Mouse (Mus musculus) lung, embryonic 15.5 days (tissue): Measurements from ENCODE around the gene Fgfr4. TPM values are rescaled to one million over a fixed set of nuclear protein-coding genes. Genes with fewer than 3 reads are reported as not detected.
"Not testable (repeated sequence)": the region's sequence is repeated elsewhere in the genome, so short reads cannot be mapped to it uniquely, and the experiment has no call there.

ENCODE experiments used
- ATAC-seq: fragments of 200-750 bp; cut with Nextera tagmentation; 2 replicates; pipeline ENCODE4 v1.8.0; 2017; ENCODE audit warnings: moderate number of reproducible peaks, borderline replicate concordance; ENCODE audit not compliant: low FRiP score, low TSS enrichment; ENCODE audit errors: extremely low read depth
- H3K27ac ChIP-seq: fragments of 300-500 bp; sonication (generic); 2 replicates; pipeline ENCODE4 v1.5.1; 2015; ENCODE audit warnings: moderate library complexity, mild to moderate bottlenecking, inconsistent platforms
- H3K27me3 ChIP-seq: fragments of 300-500 bp; sonication (generic); 2 replicates; pipeline ENCODE4 v1.6.1; 2015; ENCODE audit warnings: inconsistent platforms
- H3K36me3 ChIP-seq: fragments of 300-500 bp; sonication (generic); 2 replicates; pipeline ENCODE4 v1.6.1; 2015; ENCODE audit warnings: inconsistent platforms
- H3K4me1 ChIP-seq: fragments of 300-500 bp; sonication (generic); 2 replicates; pipeline ENCODE4 v1.6.1; 2015; ENCODE audit warnings: inconsistent platforms
- H3K4me2 ChIP-seq: fragments of 300-500 bp; sonication (generic); 2 replicates; pipeline ENCODE4 v1.6.1; 2015; ENCODE audit warnings: inconsistent platforms, mild to moderate bottlenecking, moderate library complexity
- H3K4me3 ChIP-seq: fragments of 300-500 bp; sonication (generic); 2 replicates; pipeline ENCODE4 v1.5.1; 2015; ENCODE audit warnings: mild to moderate bottlenecking, inconsistent platforms
- H3K9ac ChIP-seq: fragments of 300-500 bp; sonication (generic); 2 replicates; pipeline ENCODE4 v1.6.1; 2015; ENCODE audit warnings: inconsistent platforms
- H3K9me3 ChIP-seq: fragments of 300-500 bp; sonication (generic); 2 replicates; pipeline ENCODE4 v1.6.1; 2016; ENCODE audit warnings: inconsistent platforms
- WGBS: fragments of 180-500 bp; shearing (Covaris S2); methylation state at CpG from one replicate; pipeline ENCODE4 v1.1.7; 2015; 5-methylcytosine and 5-hydroxymethylcytosine counted together
- polyA plus RNA-seq: library from polyadenylated mRNA; unstranded; fragments of >200 nt; fragmentation: Nextera tagmentation; extraction: Ambion mirVana; gene quantifications from 2 replicates; pipeline ENCODE4 v1.2.1, GENCODE M21; 2015

Gene Fgfr4
- polyA plus RNA-seq, 1 experiment from 2014 or later = 19.9 TPM

DNA sequence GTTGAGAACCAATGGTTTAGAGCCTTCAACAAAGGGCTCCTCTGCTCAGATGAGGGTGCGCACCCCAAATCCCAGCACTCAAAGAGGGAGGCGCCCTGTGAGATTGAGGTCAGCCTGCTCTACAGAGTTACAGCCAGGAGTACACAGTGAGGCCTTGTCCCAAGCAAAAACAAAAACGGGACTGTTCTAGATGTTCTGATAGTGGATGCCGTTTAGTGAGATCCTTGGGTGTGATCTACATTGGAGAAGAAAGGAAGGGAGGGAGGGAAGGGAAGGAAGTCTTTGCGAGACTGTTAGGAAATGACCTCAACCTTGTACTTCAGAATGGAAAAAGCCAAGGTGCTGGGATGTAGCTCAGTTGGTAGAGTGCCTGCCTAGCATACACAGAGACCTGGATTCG, 23.8 kb downstream of the Fgfr4 start:
- no peaks in the 10 kb centered on the region for H3K9me3 ChIP-seq
- no peak for ATAC-seq
- peaks cover 16% of the 10 kb centered on the region for H3K4me1 ChIP-seq
- no peak overlapping the region for H3K4me2 ChIP-seq
- H3K27me3 ChIP-seq = no peaks in the 10 kb centered on the region
- H3K36me3 ChIP-seq = no peaks in the 10 kb centered on the region
- WGBS = 70% methylated on average over 6 of the region's 6 CpGs
- no peak overlapping the region for H3K27ac ChIP-seq
- no peak overlapping the region for H3K4me3 ChIP-seq
- H3K9ac ChIP-seq = no peak overlapping the region

DNA sequence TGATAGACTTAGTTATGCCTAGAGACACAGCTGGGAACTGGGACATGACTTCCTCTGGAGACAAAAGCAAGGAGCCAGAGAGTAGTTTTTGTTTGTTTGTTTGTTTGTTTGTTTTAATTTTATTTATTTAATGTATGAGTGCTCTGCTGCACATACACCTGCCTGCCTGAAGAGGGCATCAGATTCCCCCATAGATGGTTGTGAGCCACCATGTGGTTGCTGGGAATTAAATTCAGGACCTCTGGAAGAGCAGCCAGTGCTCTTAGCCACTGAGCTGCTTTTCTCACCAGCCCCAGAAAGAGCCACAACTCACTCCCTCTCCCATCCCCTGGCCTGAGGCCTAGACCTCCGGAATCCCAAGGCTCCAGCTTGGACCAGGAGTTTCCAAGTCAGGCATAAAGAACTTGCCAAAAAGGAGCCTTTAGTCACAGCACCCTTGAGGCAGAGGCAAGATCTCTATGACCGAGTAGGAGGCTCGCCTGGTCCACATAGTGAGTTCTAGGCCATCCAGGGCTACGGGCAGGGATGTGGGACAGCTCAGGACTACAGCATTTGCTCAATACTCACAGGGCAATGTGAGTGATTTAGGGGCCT, 25.6 kb downstream of the Fgfr4 start:
- Histone ChIP-seq H3K36me3 (no peaks in the 10 kb centered on the region), H3K4me2 (no peak overlapping the region), H3K27me3 (no peaks in the 10 kb centered on the region), H3K4me1 (peaks cover 6% of the 10 kb centered on the region), H3K27ac (0 out of 2 replicates have a peak overlapping the region, but pooled peaks have one; percentile 6), H3K9ac (no peak overlapping the region), H3K4me3 (no peak overlapping the region), H3K9me3 (no peaks in the 10 kb centered on the region)
- ATAC-seq = no peak
- 62% methylated on average over 4 of the region's 4 CpGs for WGBS

GRCm38 (mm10) chr13:55178556-55178955, 26.1 kb downstream of the Fgfr4 start:
- Histone ChIP-seq H3K36me3 (no peaks in the 10 kb centered on the region), H3K4me1 (peaks cover 6% of the 10 kb centered on the region), H3K9ac (no peak overlapping the region), H3K4me3 (no peak overlapping the region), H3K27me3 (no peaks in the 10 kb centered on the region), H3K4me2 (no peak overlapping the region), H3K27ac (no peak overlapping the region), H3K9me3 (no peaks in the 10 kb centered on the region)
- ATAC-seq = no peak
- WGBS = 28% methylated on average over 2 of the region's 2 CpGs

- Histone ChIP-seq H3K36me3 (no peaks in the 10 kb centered on the region), H3K4me3 (no peak overlapping the region), H3K4me1 (peaks cover 6% of the 10 kb centered on the region), H3K9me3 (no peaks in the 10 kb centered on the region), H3K4me2 (no peak overlapping the region), H3K27me3 (no peaks in the 10 kb centered on the region), H3K27ac (no peak overlapping the region), H3K9ac (no peak overlapping the region)
- no peak for ATAC-seq
- WGBS = 86% methylated on average over 3 of the region's 3 CpGs
These were observed 27.2 kb downstream of the Fgfr4 start for GRCm38 (mm10) chr13:55179591-55179990.

DNA sequence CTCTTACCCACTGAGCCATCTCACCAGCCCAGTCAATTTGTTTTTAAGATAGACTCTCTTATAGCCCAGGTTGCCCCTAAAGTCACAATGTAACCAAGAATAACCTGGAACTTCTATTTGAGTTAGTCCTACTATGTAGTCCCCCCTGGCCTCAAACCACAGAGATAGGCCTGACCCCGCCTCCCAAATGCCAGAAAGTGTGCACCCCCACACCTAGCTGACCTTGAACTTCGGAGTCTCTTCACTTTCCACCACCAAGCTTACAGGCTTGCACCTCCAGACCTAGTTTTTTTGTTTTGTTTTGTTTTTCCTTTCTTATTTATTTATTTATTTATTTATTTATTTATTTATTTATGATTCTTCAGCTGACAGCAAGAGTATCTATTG, 29.3 kb downstream of the Fgfr4 start:
- Histone ChIP-seq H3K4me3 (peak overlapping the region; percentile 42), H3K9ac (peak overlapping the region; percentile 53; the same call in 1 of the 2 replicates), H3K27ac (no peak overlapping the region), H3K4me2 (peak overlapping the region; percentile 69), H3K36me3 (no peaks in the 10 kb centered on the region), H3K27me3 (no peaks in the 10 kb centered on the region), H3K9me3 (no peaks in the 10 kb centered on the region), H3K4me1 (peaks cover 6% of the 10 kb centered on the region)
- 68% methylated on average over 2 of the region's 2 CpGs for WGBS
- no peak for ATAC-seq

GRCm38 (mm10) chr13:55182173-55182894, 29.9 kb downstream of the Fgfr4 start:
- Histone ChIP-seq H3K9me3 (no peaks in the 10 kb centered on the region), H3K36me3 (no peaks in the 10 kb centered on the region), H3K27me3 (no peaks in the 10 kb centered on the region), H3K27ac (peak overlapping the region; percentile 92), H3K4me2 (peak overlapping the region; percentile 69), H3K9ac (peak overlapping the region; percentile 53), H3K4me3 (peak overlapping the region; percentile 42), H3K4me1 (peaks cover 6% of the 10 kb centered on the region)
- peak; percentile 90 for ATAC-seq
- WGBS = 3% methylated on average over 23 of the region's 23 CpGs

DNA sequence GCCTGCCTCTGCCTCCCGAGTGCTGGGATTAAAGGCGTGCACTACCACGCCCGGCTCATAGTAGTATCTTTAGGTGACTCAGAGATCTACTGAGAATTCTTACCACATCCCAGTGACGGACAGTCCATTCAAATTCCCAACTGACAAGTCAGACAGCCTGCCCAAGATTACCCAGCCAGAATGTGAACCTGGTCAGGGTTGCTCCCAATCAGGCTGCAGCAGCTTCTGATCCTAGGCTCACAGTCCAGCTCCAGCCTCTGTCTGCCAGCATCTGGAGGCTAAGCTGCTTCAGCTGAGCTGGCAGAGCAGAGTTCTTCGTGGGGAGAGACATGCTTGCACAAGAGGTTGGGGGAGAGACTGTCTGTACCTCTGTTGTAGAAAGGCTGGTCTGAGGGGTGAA, 30.9 kb downstream of the Fgfr4 start:
- Histone ChIP-seq H3K27me3 (no peaks in the 10 kb centered on the region), H3K9me3 (no peaks in the 10 kb centered on the region), H3K4me3 (no peak overlapping the region), H3K4me1 (peaks cover 6% of the 10 kb centered on the region), H3K27ac (0 out of 2 replicates have a peak overlapping the region, but pooled peaks have one; percentile 20), H3K4me2 (no peak overlapping the region), H3K36me3 (no peaks in the 10 kb centered on the region), H3K9ac (no peak overlapping the region)
- WGBS = 79% methylated on average over 6 of the region's 6 CpGs
- no peak for ATAC-seq

DNA sequence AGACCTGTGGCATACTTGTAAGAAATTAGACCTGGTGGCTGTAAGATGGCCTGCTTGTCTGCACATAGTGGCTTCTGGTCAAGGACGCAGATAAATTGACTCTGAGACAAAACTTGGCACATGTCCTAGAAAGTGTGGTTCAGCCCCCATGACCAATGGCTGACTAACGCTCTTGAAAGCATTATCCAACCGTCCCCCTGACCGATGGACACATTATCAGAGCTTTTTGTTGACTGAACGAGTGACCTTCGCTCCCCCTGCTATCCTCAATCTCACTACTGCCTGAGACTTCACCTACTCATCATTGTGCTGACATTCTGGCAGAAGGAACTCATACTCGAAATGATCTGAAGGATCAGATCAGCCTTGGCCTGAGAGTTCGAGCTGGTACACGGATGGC, 34.6 kb downstream of the Fgfr4 start:
- not testable (repeated sequence) for H3K27me3 ChIP-seq, H3K4me3 ChIP-seq, H3K27ac ChIP-seq, H3K4me2 ChIP-seq, H3K9ac ChIP-seq, ATAC-seq, H3K9me3 ChIP-seq, H3K36me3 ChIP-seq
- 22% methylated on average over 5 of the region's 9 CpGs for WGBS
- H3K4me1 ChIP-seq = peaks cover 21% of the 10 kb centered on the region

- ATAC-seq = peak; percentile 1; the same call in 1 of the 2 replicates
- Histone ChIP-seq H3K9me3 (no peaks in the 10 kb centered on the region), H3K27ac (peak overlapping the region; percentile 89), H3K27me3 (no peaks in the 10 kb centered on the region), H3K4me1 (peaks cover 19% of the 10 kb centered on the region), H3K4me2 (peak overlapping the region; percentile 74), H3K4me3 (peak overlapping the region; percentile 46), H3K36me3 (no peaks in the 10 kb centered on the region), H3K9ac (peak overlapping the region; percentile 55)
- WGBS = 4% methylated on average over 12 of the region's 12 CpGs
These were observed 37.2 kb downstream of the Fgfr4 start for GRCm38 (mm10) chr13:55189531-55190107.

DNA sequence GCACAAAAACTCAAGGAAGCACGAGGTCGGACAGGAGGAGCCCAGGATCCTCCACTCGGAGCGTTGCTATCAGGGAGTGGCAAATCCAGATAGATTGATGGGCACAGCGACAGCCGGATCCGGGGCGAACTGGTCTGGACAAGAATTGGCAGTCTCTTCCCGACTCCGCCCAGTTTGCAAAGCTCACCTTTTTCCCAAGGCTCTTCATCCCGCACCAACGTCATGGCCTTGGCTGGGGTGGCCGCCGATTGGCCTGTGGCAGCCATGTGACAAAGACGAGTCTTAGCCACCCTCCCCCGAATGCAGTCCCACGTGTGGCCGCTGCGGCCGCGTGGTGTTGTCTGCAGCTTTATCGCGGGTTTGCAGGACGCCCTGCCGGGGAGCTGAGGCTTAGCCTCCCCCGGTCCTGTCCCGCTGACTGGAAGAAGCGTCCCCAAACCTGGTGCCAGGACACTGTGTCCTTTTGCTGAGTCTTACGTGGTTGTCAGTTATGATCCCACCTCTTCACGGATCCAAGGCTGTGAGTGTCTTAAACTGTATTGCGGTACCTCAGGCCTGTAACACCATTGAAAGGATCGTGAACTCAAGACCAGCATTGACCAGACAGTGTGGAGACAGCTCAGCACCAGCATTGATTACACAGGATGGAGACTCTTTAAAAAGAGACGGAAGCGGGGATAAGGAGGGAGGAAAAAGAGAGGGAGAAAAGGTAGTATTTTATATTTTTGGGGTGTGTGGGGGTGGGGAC, 37.9 kb downstream of the Fgfr4 start:
- H3K27ac ChIP-seq = peak overlapping the region; percentile 89
- H3K36me3 ChIP-seq = no peaks in the 10 kb centered on the region
- H3K27me3 ChIP-seq = no peaks in the 10 kb centered on the region
- 1% methylated on average over 34 of the region's 34 CpGs for WGBS
- peak overlapping the region; percentile 55 for H3K9ac ChIP-seq
- H3K4me3 ChIP-seq = peak overlapping the region; percentile 46
- no peaks in the 10 kb centered on the region for H3K9me3 ChIP-seq
- H3K4me2 ChIP-seq = peak overlapping the region; percentile 74
- peaks cover 19% of the 10 kb centered on the region for H3K4me1 ChIP-seq
- ATAC-seq = peak; percentile 99

- H3K27ac ChIP-seq = no peak overlapping the region
- H3K9ac ChIP-seq = no peak overlapping the region
- no peak overlapping the region for H3K4me2 ChIP-seq
- H3K27me3 ChIP-seq = no peaks in the 10 kb centered on the region
- H3K9me3 ChIP-seq = no peaks in the 10 kb centered on the region
- H3K4me3 ChIP-seq = no peak overlapping the region
- WGBS = 78% methylated on average over 5 of the region's 5 CpGs
- no peak for ATAC-seq
- H3K36me3 ChIP-seq = no peaks in the 10 kb centered on the region
- H3K4me1 ChIP-seq = peaks cover 19% of the 10 kb centered on the region
These were observed 39.1 kb downstream of the Fgfr4 start for GRCm38 (mm10) chr13:55191535-55191934.

DNA sequence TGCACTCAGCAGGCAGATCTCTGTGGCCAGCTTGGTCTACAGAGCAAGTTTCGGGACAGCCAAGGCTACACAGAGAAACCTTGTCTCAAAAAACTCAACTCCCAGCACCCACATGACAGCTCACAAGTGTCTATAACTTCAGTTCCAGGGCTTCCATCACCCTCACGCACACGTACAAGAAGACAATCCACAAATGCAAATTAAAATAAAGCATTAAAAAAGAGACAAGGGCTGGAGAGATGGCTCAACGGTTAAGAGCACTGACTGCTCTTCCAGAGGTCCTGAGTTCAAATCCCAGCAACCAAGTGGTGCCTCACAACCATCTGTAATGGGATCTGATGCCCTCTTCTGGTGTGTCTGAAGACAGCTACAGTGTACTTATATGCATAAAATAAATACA, 50.3 kb downstream of the Fgfr4 start:
- not testable (repeated sequence) for H3K4me2 ChIP-seq, ATAC-seq, H3K36me3 ChIP-seq, H3K4me3 ChIP-seq, H3K9me3 ChIP-seq, H3K27me3 ChIP-seq, H3K4me1 ChIP-seq, H3K9ac ChIP-seq, H3K27ac ChIP-seq
- 79% methylated on average over 4 of the region's 4 CpGs for WGBS
